Mouse (Mus musculus) CH12.LX (cell line): ENCODE results near the gene Gpx6. TPM values are rescaled to one million over a fixed set of nuclear protein-coding genes. Genes with fewer than 3 reads are reported as not detected.

Source experiments
- DNase-seq: peaks from one replicate; pipeline ENCODE4 v3.0.0-alpha.2; 2013; ENCODE audit errors: extremely low read depth
- H3K27ac ChIP-seq: 2 replicates; pipeline ENCODE4 v1.5.1; 2012; ENCODE audit warnings: low read depth, mild to moderate bottlenecking, control low read depth, moderate library complexity; ENCODE audit not compliant: insufficient read depth
- H3K27me3 ChIP-seq: replicated peaks from 2 replicates; pipeline ENCODE3; 2012; ENCODE audit warnings: inconsistent platforms
- H3K36me3 ChIP-seq, 2 experiments: replicated peaks in 1 of 2; 2 replicates each; pipeline versions ENCODE3 to v1.6.1; 2012; ENCODE audit warnings: inconsistent platforms in 1 of 2, low read length in 1 of 2, mild to moderate bottlenecking in 1 of 2, mixed read lengths in 1 of 2, moderate library complexity in 1 of 2; ENCODE audit not compliant: control insufficient read depth in 1 of 2, insufficient read depth in 1 of 2
- H3K4me1 ChIP-seq, 2 experiments: 2 replicates each; pipeline ENCODE4 v1.6.1; 2012; ENCODE audit warnings: inconsistent platforms in 1 of 2, moderate library complexity in 1 of 2; ENCODE audit not compliant: insufficient read depth in 2 of 2, control insufficient read depth in 1 of 2
- H3K4me2 ChIP-seq: 2 replicates; pipeline ENCODE4 v1.6.1; 2012; ENCODE audit warnings: low read depth, mild to moderate bottlenecking, control low read depth; ENCODE audit not compliant: poor library complexity, insufficient read depth, severe bottlenecking
- H3K4me3 ChIP-seq, 3 experiments: fragments of 150-350 bp in 1 of 3; sonication (generic) in 1 of 3; replicated peaks in 1 of 3; 2 replicates each; pipeline versions ENCODE3 to v1.5.1; 2011 to 2012; ENCODE audit warnings: low read depth in 2 of 3, low read length in 2 of 3, mild to moderate bottlenecking in 2 of 3, moderate library complexity in 2 of 3, control low read depth in 1 of 3, improper control_type of control experiment in 1 of 3, inconsistent platforms in 1 of 3, mixed read lengths in 1 of 3; ENCODE audit not compliant: poor library complexity in 1 of 3
- H3K79me2 ChIP-seq: replicated peaks from 2 replicates; pipeline ENCODE4 v1.6.1; 2012; ENCODE audit warnings: mild to moderate bottlenecking, moderate library complexity; ENCODE audit not compliant: control insufficient read depth, poor library complexity, insufficient read depth, severe bottlenecking; ENCODE audit errors: extremely low read depth
- H3K9ac ChIP-seq: 2 replicates; pipeline ENCODE4 v1.6.1; 2012; ENCODE audit warnings: low read depth, mild to moderate bottlenecking, control low read depth, moderate library complexity; ENCODE audit not compliant: insufficient read depth
- H3K9me3 ChIP-seq: replicated peaks from 2 replicates; pipeline ENCODE3; 2012; ENCODE audit warnings: low read length, inconsistent platforms, mixed read lengths
- BHLHE40 ChIP-seq: IDR thresholded peaks from 2 replicates; pipeline ENCODE4 v1.6.1; 2011; ENCODE audit warnings: mild to moderate bottlenecking, low read depth, low read length, improper control_type of control experiment
- CHD1 ChIP-seq: IDR thresholded peaks from 2 replicates; pipeline ENCODE4 v1.6.1; 2012; ENCODE audit warnings: low read depth, low read length, improper control_type of control experiment, inconsistent platforms
- CHD2 ChIP-seq: IDR thresholded peaks from 2 replicates; pipeline ENCODE4 v1.6.1; 2011; ENCODE audit warnings: low read length, improper control_type of control experiment
- CTCF ChIP-seq, 2 experiments: IDR thresholded peaks in 1 of 2; conservative IDR thresholded peaks in 1 of 2; 2 replicates each; pipeline ENCODE4 v1.5.1; 2011 to 2012; ENCODE audit warnings: low read depth in 2 of 2, low read length in 2 of 2, improper control_type of control experiment in 1 of 2, inconsistent platforms in 1 of 2, mild to moderate bottlenecking in 1 of 2, moderate library complexity in 1 of 2
- E2F4 ChIP-seq: IDR thresholded peaks from 2 replicates; pipeline ENCODE4 v1.6.1; 2011; ENCODE audit warnings: low read depth, low read length, improper control_type of control experiment; ENCODE audit not compliant: insufficient replicate concordance
- ELF1 ChIP-seq: IDR thresholded peaks from 2 replicates; pipeline ENCODE4 v1.6.1; 2014; ENCODE audit warnings: low read depth, mild to moderate bottlenecking, inconsistent platforms, low read length, improper control_type of control experiment
- EP300 ChIP-seq: IDR thresholded peaks from 2 replicates; pipeline ENCODE4 v1.6.1; 2011; ENCODE audit warnings: low read length, improper control_type of control experiment
- ETS1 ChIP-seq: conservative IDR thresholded peaks from 2 replicates; pipeline ENCODE4 v1.6.1; 2012; ENCODE audit warnings: low read depth, mild to moderate bottlenecking, inconsistent platforms, low read length, improper control_type of control experiment, moderate library complexity
- GABPA ChIP-seq: IDR thresholded peaks from 2 replicates; pipeline ENCODE4 v1.6.1; 2012; ENCODE audit warnings: low read depth, low read length, improper control_type of control experiment, inconsistent platforms; ENCODE audit not compliant: insufficient replicate concordance
- HCFC1 ChIP-seq: IDR thresholded peaks from 2 replicates; pipeline ENCODE4 v1.6.1; 2012; ENCODE audit warnings: low read depth, mild to moderate bottlenecking, inconsistent platforms, low read length, improper control_type of control experiment
- IRF4 ChIP-seq: IDR thresholded peaks from 2 replicates; pipeline ENCODE4 v1.6.1; 2014; ENCODE audit warnings: low read depth, mild to moderate bottlenecking, inconsistent platforms, low read length, improper control_type of control experiment
- JUN ChIP-seq: IDR thresholded peaks from 2 replicates; pipeline ENCODE4 v1.6.1; 2011; ENCODE audit warnings: low read depth, mild to moderate bottlenecking, low read length, improper control_type of control experiment, moderate library complexity; ENCODE audit not compliant: insufficient read depth
- JUND ChIP-seq: conservative IDR thresholded peaks from 2 replicates; pipeline ENCODE4 v1.6.1; 2011; ENCODE audit warnings: low read depth, low read length, improper control_type of control experiment
- KAT2A ChIP-seq: IDR thresholded peaks from 2 replicates; pipeline ENCODE4 v1.6.1; 2012; ENCODE audit warnings: low read length, improper control_type of control experiment, inconsistent platforms; ENCODE audit not compliant: insufficient replicate concordance
- MAFK ChIP-seq: IDR thresholded peaks from 2 replicates; pipeline ENCODE4 v1.6.1; 2011; ENCODE audit warnings: low read length, improper control_type of control experiment; ENCODE audit not compliant: insufficient replicate concordance
- MAX ChIP-seq: IDR thresholded peaks from 2 replicates; pipeline ENCODE4 v1.6.1; 2011; ENCODE audit warnings: low read length, improper control_type of control experiment
- MAZ ChIP-seq: IDR thresholded peaks from 2 replicates; pipeline ENCODE4 v1.6.1; 2012; ENCODE audit warnings: low read depth, mild to moderate bottlenecking, inconsistent platforms, low read length, improper control_type of control experiment, moderate library complexity
- MEF2A ChIP-seq: IDR thresholded peaks from 2 replicates; pipeline ENCODE4 v1.6.1; 2014; ENCODE audit warnings: low read depth, mild to moderate bottlenecking, inconsistent platforms, low read length, improper control_type of control experiment, borderline replicate concordance
- MXI1 ChIP-seq: IDR thresholded peaks from 2 replicates; pipeline ENCODE4 v1.6.1; 2011; ENCODE audit warnings: mild to moderate bottlenecking, low read depth, low read length, improper control_type of control experiment
- MYC ChIP-seq: IDR thresholded peaks from 2 replicates; pipeline ENCODE4 v1.6.1; 2011; ENCODE audit warnings: low read depth, mild to moderate bottlenecking, improper control_type of control experiment, low read length
- NELFE ChIP-seq: IDR thresholded peaks from 2 replicates; pipeline ENCODE4 v1.6.1; 2011; ENCODE audit warnings: low read depth, low read length, improper control_type of control experiment
- NRF1 ChIP-seq: IDR thresholded peaks from 2 replicates; pipeline ENCODE4 v1.6.1; 2014; ENCODE audit warnings: low read depth, mild to moderate bottlenecking, inconsistent platforms, low read length, improper control_type of control experiment, moderate library complexity
- PAX5 ChIP-seq: IDR thresholded peaks from 2 replicates; pipeline ENCODE4 v1.6.1; 2012; ENCODE audit warnings: low read length, inconsistent platforms, mixed read lengths
- POLR2A ChIP-seq: IDR thresholded peaks from 2 replicates; pipeline ENCODE4 v1.6.1; 2011; ENCODE audit warnings: low read depth, mild to moderate bottlenecking, improper control_type of control experiment, low read length
- POLR2AphosphoS2 ChIP-seq: IDR thresholded peaks from 2 replicates; pipeline ENCODE4 v1.6.1; 2011; ENCODE audit warnings: low read depth, low read length, improper control_type of control experiment
- RAD21 ChIP-seq: IDR thresholded peaks from 2 replicates; pipeline ENCODE4 v1.6.1; 2011; ENCODE audit warnings: low read depth, mild to moderate bottlenecking, low read length, improper control_type of control experiment, moderate library complexity
- RCOR1 ChIP-seq: conservative IDR thresholded peaks from 2 replicates; pipeline ENCODE4 v1.6.1; 2012; ENCODE audit warnings: low read depth, mild to moderate bottlenecking, inconsistent platforms, low read length, improper control_type of control experiment
- SIN3A ChIP-seq: IDR thresholded peaks from 2 replicates; pipeline ENCODE4 v1.6.1; 2012; ENCODE audit warnings: low read length, improper control_type of control experiment, inconsistent platforms
- SMC3 ChIP-seq: IDR thresholded peaks from 2 replicates; pipeline ENCODE4 v1.6.1; 2011; ENCODE audit warnings: low read depth, low read length, improper control_type of control experiment
- TBP ChIP-seq: conservative IDR thresholded peaks from 2 replicates; pipeline ENCODE4 v1.6.1; 2011; ENCODE audit warnings: low read depth, low read length, improper control_type of control experiment
- TCF12 ChIP-seq: IDR thresholded peaks from 2 replicates; pipeline ENCODE4 v1.6.1; 2014; ENCODE audit warnings: low read depth, mild to moderate bottlenecking, inconsistent platforms, low read length, improper control_type of control experiment
- UBTF ChIP-seq: IDR thresholded peaks from 2 replicates; pipeline ENCODE4 v1.6.1; 2012; ENCODE audit warnings: low read depth, mild to moderate bottlenecking, inconsistent platforms, low read length, improper control_type of control experiment, moderate library complexity
- USF1 ChIP-seq: IDR thresholded peaks from 2 replicates; pipeline ENCODE4 v1.6.1; 2014; ENCODE audit warnings: low read depth, mild to moderate bottlenecking, inconsistent platforms, low read length, improper control_type of control experiment
- USF2 ChIP-seq: conservative IDR thresholded peaks from 2 replicates; pipeline ENCODE4 v1.6.1; 2011; ENCODE audit warnings: low read depth, low read length, improper control_type of control experiment
- ZC3H11A ChIP-seq: IDR thresholded peaks from 2 replicates; pipeline ENCODE4 v1.6.1; 2012; ENCODE audit warnings: low read depth, mild to moderate bottlenecking, inconsistent platforms, low read length, improper control_type of control experiment
- ZKSCAN1 ChIP-seq: IDR thresholded peaks from 2 replicates; pipeline ENCODE4 v1.6.1; 2012; ENCODE audit warnings: low read depth, inconsistent platforms, low read length, improper control_type of control experiment, borderline replicate concordance
- ZMIZ1 ChIP-seq: IDR thresholded peaks from 2 replicates; pipeline ENCODE4 v1.6.1; 2012; ENCODE audit warnings: low read depth, mild to moderate bottlenecking, inconsistent platforms, low read length, improper control_type of control experiment
- ZNF384 ChIP-seq: IDR thresholded peaks from 2 replicates; pipeline ENCODE4 v1.6.1; 2012; ENCODE audit warnings: low read depth, low read length, improper control_type of control experiment, inconsistent platforms
- dilution Hi-C: fragments of 300-500 bp; cut with MboI; formaldehyde crosslinking; loops from 2 replicates; pipeline ENCODE4 v1.14.3; 2020; ENCODE audit warnings: low sequenced_read_pairs; ENCODE audit not compliant: extremely low pct_unique_long_range_greater_than_20kb, extremely low pct_ligation_motif_present
- in situ Hi-C: fragments of 300-500 bp; cut with MboI; formaldehyde crosslinking; loops from 3 replicates; pipeline ENCODE4 v1.14.3; 2019; ENCODE audit warnings: low sequenced_read_pairs, low pct_ligation_motif_present, low pct_unique_long_range_greater_than_20kb, mixed read lengths
- polyA plus RNA-seq: library from polyadenylated mRNA; unstranded; fragments of >175 nt; gene quantifications from 2 replicates; pipeline ENCODE4 v1.2.1, GENCODE M21; 2012; ENCODE audit warnings: low read depth; ENCODE audit not compliant: insufficient read length
- total RNA-seq, 2 experiments: library from RNA; depleted of rRNA; stranded (reverse); fragments of 300-350 nt in 1 of 2; fragments of >200 nt in 1 of 2; gene quantifications; 2 replicates each; pipeline ENCODE4 v1.2.3; 2012 to 2014

Gene Gpx6
- total and polyA plus RNA-seq, 3 experiments = 1.4 to 2.2 TPM; not detected in 1

GRCm38 (mm10) chr13:21326657-21327211 lies 14.8 kb downstream of the Gpx6 start:
- Histone ChIP-seq H3K27me3 (peaks cover 18% of the 10 kb centered on the region), H3K36me3 (no peaks in the 10 kb centered on the region), H3K9me3 (no peaks in the 10 kb centered on the region), H3K27ac (no peak overlapping the region), H3K4me2 (peak overlapping the region; percentile 61; the same call in 1 of the 2 replicates), H3K79me2 (no peaks in the 10 kb centered on the region), H3K4me1 (peaks cover 0 to 27% of the 10 kb centered on the region in 2 experiments; a peak in 2 of 4 replicates), H3K9ac (peak overlapping the region; percentile 33; the same call in 1 of the 2 replicates), H3K4me3 (peak overlapping the region; percentile 46 to 88 (median 56))
- TF ChIP-seq ZC3H11A = no peak
- TF ChIP-seq SMC3 = peak; percentile 37
- peak; percentile 65; the same call in 1 of the 2 replicates for TF ChIP-seq IRF4
- TF ChIP-seq GABPA = no peak
- no peak for TF ChIP-seq NELFE
- peak; percentile 92 for TF ChIP-seq E2F4
- TF ChIP-seq POLR2A = no peak
- peak; percentile 62 for TF ChIP-seq NRF1
- peak; percentile 64 for TF ChIP-seq BHLHE40
- no peak for TF ChIP-seq POLR2AphosphoS2
- TF ChIP-seq USF2 = no peak
- no peak for TF ChIP-seq JUN
- TF ChIP-seq ELF1 = peak; percentile 96
- no peak for TF ChIP-seq ETS1
- TF ChIP-seq ZNF384 = no peak
- no peak for TF ChIP-seq MAZ
- 0 out of 2 replicates have a peak, but pooled peaks have one; percentile 50 for TF ChIP-seq RCOR1
- 0 out of 2 replicates have a peak, but pooled peaks have one; percentile 14 for TF ChIP-seq HCFC1
- TF ChIP-seq TBP = peak; percentile 100
- TF ChIP-seq SIN3A = no peak
- no peak for TF ChIP-seq UBTF
- TF ChIP-seq MAX = no peak
- peak; percentile 39; the same call in 1 of the 2 replicates for TF ChIP-seq MEF2A
- peak; percentile 52 to 81; a peak in 3 of 4 replicates for TF ChIP-seq CTCF (conservative IDR thresholded peaks at IDR 0.05 in 1 of 2, IDR thresholded peaks at IDR 0.05 in 1 of 2; ENCODE audit: low read depth in 2 of 2, low read length in 2 of 2)
- TF ChIP-seq ZMIZ1 = no peak
- peak; percentile 53; the same call in 1 of the 2 replicates for TF ChIP-seq EP300
- TF ChIP-seq MAFK = peak; percentile 97
- TF ChIP-seq JUND = 0 out of 2 replicates have a peak, but pooled peaks have one; percentile 6
- TF ChIP-seq KAT2A = peak; percentile 80; the same call in 1 of the 2 replicates
- peak; percentile 68 for TF ChIP-seq RAD21
- no peak for TF ChIP-seq PAX5
- no peak for TF ChIP-seq MYC
- TF ChIP-seq MXI1 = peak; percentile 64; the same call in 1 of the 2 replicates
- TF ChIP-seq CHD2 = no peak
- no peak for TF ChIP-seq ZKSCAN1
- TF ChIP-seq CHD1 = no peak
- no peak for TF ChIP-seq USF1
- TF ChIP-seq TCF12 = no peak
- DNase-seq = peak; percentile 80
- in situ Hi-C loops = loop anchor here (5.0 kb wide), 2 partner anchors 49 to 164 kb away; no protein-coding TSS in a partner anchor
- dilution Hi-C loops = no loop called here
